Mouse (Mus musculus): ENCODE data around the gene Nectin2. TPM values are rescaled to one million over a fixed set of nuclear protein-coding genes. Genes with fewer than 3 reads are reported as not detected.

Gene Nectin2
- total and polyA plus RNA-seq, 2 experiments from 2014 or later: 55.3 to 75.3 TPM

GRCm38 (mm10) chr7:19762283-19762682, 12.0 kb upstream of the Nectin2 start:
- 91% methylated on average over 11 of the region's 11 CpGs for WGBS
- Histone ChIP-seq H3K27ac (ENCODE audit: low read depth, low read length) (no peak overlapping the region), H3K27me3 (ENCODE audit: insufficient read depth, low read length) (no peaks in the 10 kb centered on the region), H3K36me3 (ENCODE audit: insufficient read depth, low read length) (no peaks in the 10 kb centered on the region; the same call in 1 of the 2 replicates), H3K4me2 (ENCODE audit: low read depth, low read length, poor library complexity, severe bottlenecking) (no peak overlapping the region), H3K4me1 (ENCODE audit: insufficient read depth, low read length) (no peaks in the 10 kb centered on the region), H3K9ac (replicated peaks; ENCODE audit: low read length, poor library complexity, severe bottlenecking) (no peak overlapping the region), H3K9me3 (ENCODE audit: low read length) (no peaks in the 10 kb centered on the region), H3K4me3 (ENCODE audit: low read depth, low read length) (no peak overlapping the region)
- no peak for TF ChIP-seq CTCF (IDR thresholded peaks at IDR 0.05)
- no peak for ATAC-seq (ENCODE audit: low FRiP score)
- no peak for DNase-seq (ENCODE audit: low spot score)

GRCm38 (mm10) chr7:19760021-19760420, 9.7 kb upstream of the Nectin2 start:
- no peak for TF ChIP-seq CTCF (IDR thresholded peaks at IDR 0.05)
- no peaks in the 10 kb centered on the region; the same call in 1 of the 2 replicates for H3K36me3 ChIP-seq (ENCODE audit: insufficient read depth, low read length)
- ATAC-seq (ENCODE audit: low FRiP score) (no peak), DNase-seq (ENCODE audit: low spot score) (no peak)
- no peak overlapping the region for H3K9ac ChIP-seq (replicated peaks; ENCODE audit: low read length, poor library complexity, severe bottlenecking)
- H3K9me3 ChIP-seq (ENCODE audit: low read length): no peaks in the 10 kb centered on the region
- no peaks in the 10 kb centered on the region for H3K4me1 ChIP-seq (ENCODE audit: insufficient read depth, low read length)
- WGBS: 92% methylated on average over 13 of the region's 13 CpGs
- no peak overlapping the region for H3K4me3 ChIP-seq (ENCODE audit: low read depth, low read length)
- H3K27me3 ChIP-seq (ENCODE audit: insufficient read depth, low read length): no peaks in the 10 kb centered on the region
- H3K27ac ChIP-seq (ENCODE audit: low read depth, low read length): no peak overlapping the region
- H3K4me2 ChIP-seq (ENCODE audit: low read depth, low read length, poor library complexity, severe bottlenecking): no peak overlapping the region

DNA sequence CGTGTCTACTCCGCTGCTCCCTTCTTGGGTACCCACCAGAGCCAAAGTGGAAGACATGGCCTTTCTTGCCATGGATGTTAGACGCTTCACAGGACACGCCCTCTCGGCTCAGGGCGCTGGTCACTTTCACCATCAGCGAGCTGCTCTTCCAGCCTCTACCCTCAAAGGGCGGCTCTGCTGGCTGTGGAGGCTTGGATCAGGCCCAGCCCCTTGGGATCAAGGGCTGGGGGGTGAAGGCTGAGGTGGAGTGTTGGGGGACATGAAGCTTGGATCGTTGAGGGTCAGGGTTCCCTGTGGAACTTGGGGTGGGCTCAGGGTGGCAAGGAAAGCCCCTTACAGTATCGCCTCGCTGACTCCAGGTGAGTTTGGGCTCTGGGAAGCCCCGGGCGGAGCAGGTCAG, 8.3 kb upstream of the Nectin2 start:
- H3K27ac ChIP-seq (ENCODE audit: low read depth, low read length): no peak overlapping the region
- no peak for ATAC-seq (ENCODE audit: low FRiP score)
- H3K27me3 ChIP-seq (ENCODE audit: insufficient read depth, low read length): no peaks in the 10 kb centered on the region
- no peak overlapping the region for H3K4me2 ChIP-seq (ENCODE audit: low read depth, low read length, poor library complexity, severe bottlenecking)
- H3K36me3 ChIP-seq (ENCODE audit: insufficient read depth, low read length): no peaks in the 10 kb centered on the region; the same call in 1 of the 2 replicates
- no peak overlapping the region for H3K9ac ChIP-seq (replicated peaks; ENCODE audit: low read length, poor library complexity, severe bottlenecking)
- H3K4me1 ChIP-seq (ENCODE audit: insufficient read depth, low read length): no peaks in the 10 kb centered on the region
- TF ChIP-seq CTCF (IDR thresholded peaks at IDR 0.05): no peak
- 92% methylated on average over 13 of the region's 13 CpGs for WGBS
- no peak overlapping the region for H3K4me3 ChIP-seq (ENCODE audit: low read depth, low read length)
- DNase-seq (ENCODE audit: low spot score): no peak
- no peaks in the 10 kb centered on the region for H3K9me3 ChIP-seq (ENCODE audit: low read length)

- 74% methylated on average over 23 of the region's 24 CpGs for WGBS
These were observed 5.8 kb upstream of the Nectin2 start for GRCm38 (mm10) chr7:19755851-19756786.

GRCm38 (mm10) chr7:19755008-19755407, 4.7 kb upstream of the Nectin2 start:
- Histone ChIP-seq H3K27ac (ENCODE audit: low read depth, low read length) (no peak overlapping the region), H3K4me2 (ENCODE audit: low read depth, low read length, poor library complexity, severe bottlenecking) (no peak overlapping the region), H3K4me1 (ENCODE audit: insufficient read depth, low read length) (peaks cover 6% of the 10 kb centered on the region; the same call in 1 of the 2 replicates), H3K9me3 (ENCODE audit: low read length) (no peaks in the 10 kb centered on the region), H3K4me3 (ENCODE audit: low read depth, low read length) (no peak overlapping the region), H3K36me3 (ENCODE audit: insufficient read depth, low read length) (no peaks in the 10 kb centered on the region; the same call in 1 of the 2 replicates), H3K9ac (replicated peaks; ENCODE audit: low read length, poor library complexity, severe bottlenecking) (no peak overlapping the region), H3K27me3 (ENCODE audit: insufficient read depth, low read length) (no peaks in the 10 kb centered on the region)
- ATAC-seq (ENCODE audit: low FRiP score) (no peak), DNase-seq (ENCODE audit: low spot score) (no peak)
- WGBS: 83% methylated on average over 2 of the region's 2 CpGs
- no peak for TF ChIP-seq CTCF (IDR thresholded peaks at IDR 0.05)

More at GRCm38 (mm10) chr7:19755851-19756786, 5.8 kb upstream of the Nectin2 start:
- Histone ChIP-seq H3K27ac (ENCODE audit: low read depth, low read length) (0 out of 2 replicates have a peak overlapping the region, but pooled peaks have one; percentile 18), H3K9ac (replicated peaks; ENCODE audit: low read length, poor library complexity, severe bottlenecking) (no peak overlapping the region), H3K9me3 (ENCODE audit: low read length) (no peaks in the 10 kb centered on the region), H3K4me2 (ENCODE audit: low read depth, low read length, poor library complexity, severe bottlenecking) (no peak overlapping the region), H3K4me3 (ENCODE audit: low read depth, low read length) (no peak overlapping the region), H3K36me3 (ENCODE audit: insufficient read depth, low read length) (no peaks in the 10 kb centered on the region; the same call in 1 of the 2 replicates), H3K4me1 (ENCODE audit: insufficient read depth, low read length) (no peaks in the 10 kb centered on the region), H3K27me3 (ENCODE audit: insufficient read depth, low read length) (no peaks in the 10 kb centered on the region)
- ATAC-seq (ENCODE audit: low FRiP score) (no peak), DNase-seq (ENCODE audit: low spot score) (no peak)
- no peak for TF ChIP-seq CTCF (IDR thresholded peaks at IDR 0.05)

GRCm38 (mm10) chr7:19754065-19754464, 3.8 kb upstream of the Nectin2 start:
- H3K4me2 ChIP-seq (ENCODE audit: low read depth, low read length, poor library complexity, severe bottlenecking): no peak overlapping the region
- no peak overlapping the region for H3K27ac ChIP-seq (ENCODE audit: low read depth, low read length)
- no peaks in the 10 kb centered on the region for H3K27me3 ChIP-seq (ENCODE audit: insufficient read depth, low read length)
- peaks cover 6% of the 10 kb centered on the region; the same call in 1 of the 2 replicates for H3K4me1 ChIP-seq (ENCODE audit: insufficient read depth, low read length)
- H3K36me3 ChIP-seq (ENCODE audit: insufficient read depth, low read length): no peaks in the 10 kb centered on the region
- no peak for DNase-seq (ENCODE audit: low spot score)
- TF ChIP-seq CTCF (IDR thresholded peaks at IDR 0.05): no peak
- WGBS: 87% methylated on average over 1 of the region's 1 CpGs
- no peak for ATAC-seq (ENCODE audit: low FRiP score)
- H3K9me3 ChIP-seq (ENCODE audit: low read length): no peaks in the 10 kb centered on the region
- H3K9ac ChIP-seq (replicated peaks; ENCODE audit: low read length, poor library complexity, severe bottlenecking): no peak overlapping the region
- H3K4me3 ChIP-seq (ENCODE audit: low read depth, low read length): no peak overlapping the region
